Mouse (Mus musculus) CH12.LX (cell line): ENCODE measurements at regions not wholly inside any gene's neighbourhood (a gene's known extent, or its start where the extent isn't known, plus 50 kb on each side); places are given as distances from the start of the nearest gene placed in this dataset.

Experiments
- DNase-seq: peaks from one replicate; pipeline ENCODE4 v3.0.0-alpha.2; 2013; ENCODE audit errors: extremely low read depth
- H3K27ac ChIP-seq: 2 replicates; pipeline ENCODE4 v1.5.1; 2012; ENCODE audit warnings: low read depth, mild to moderate bottlenecking, control low read depth, moderate library complexity; ENCODE audit not compliant: insufficient read depth
- H3K27me3 ChIP-seq: replicated peaks from 2 replicates; pipeline ENCODE3; 2012; ENCODE audit warnings: inconsistent platforms
- H3K36me3 ChIP-seq, 2 experiments: replicated peaks in 1 of 2; 2 replicates each; pipeline versions ENCODE3 to v1.6.1; 2012; ENCODE audit warnings: inconsistent platforms in 1 of 2, low read length in 1 of 2, mild to moderate bottlenecking in 1 of 2, mixed read lengths in 1 of 2, moderate library complexity in 1 of 2; ENCODE audit not compliant: control insufficient read depth in 1 of 2, insufficient read depth in 1 of 2
- H3K4me1 ChIP-seq, 2 experiments: 2 replicates each; pipeline ENCODE4 v1.6.1; 2012; ENCODE audit warnings: inconsistent platforms in 1 of 2, moderate library complexity in 1 of 2; ENCODE audit not compliant: insufficient read depth in 2 of 2, control insufficient read depth in 1 of 2
- H3K4me2 ChIP-seq: 2 replicates; pipeline ENCODE4 v1.6.1; 2012; ENCODE audit warnings: low read depth, mild to moderate bottlenecking, control low read depth; ENCODE audit not compliant: poor library complexity, insufficient read depth, severe bottlenecking
- H3K4me3 ChIP-seq, 3 experiments: fragments of 150-350 bp in 1 of 3; sonication (generic) in 1 of 3; replicated peaks in 1 of 3; 2 replicates each; pipeline versions ENCODE3 to v1.5.1; 2011 to 2012; ENCODE audit warnings: low read depth in 2 of 3, low read length in 2 of 3, mild to moderate bottlenecking in 2 of 3, moderate library complexity in 2 of 3, control low read depth in 1 of 3, improper control_type of control experiment in 1 of 3, inconsistent platforms in 1 of 3, mixed read lengths in 1 of 3; ENCODE audit not compliant: poor library complexity in 1 of 3
- H3K79me2 ChIP-seq: replicated peaks from 2 replicates; pipeline ENCODE4 v1.6.1; 2012; ENCODE audit warnings: mild to moderate bottlenecking, moderate library complexity; ENCODE audit not compliant: control insufficient read depth, poor library complexity, insufficient read depth, severe bottlenecking; ENCODE audit errors: extremely low read depth
- H3K9ac ChIP-seq: 2 replicates; pipeline ENCODE4 v1.6.1; 2012; ENCODE audit warnings: low read depth, mild to moderate bottlenecking, control low read depth, moderate library complexity; ENCODE audit not compliant: insufficient read depth
- H3K9me3 ChIP-seq: replicated peaks from 2 replicates; pipeline ENCODE3; 2012; ENCODE audit warnings: low read length, inconsistent platforms, mixed read lengths
- CHD1 ChIP-seq: IDR thresholded peaks from 2 replicates; pipeline ENCODE4 v1.6.1; 2012; ENCODE audit warnings: low read depth, low read length, improper control_type of control experiment, inconsistent platforms
- CHD2 ChIP-seq: IDR thresholded peaks from 2 replicates; pipeline ENCODE4 v1.6.1; 2011; ENCODE audit warnings: low read length, improper control_type of control experiment
- E2F4 ChIP-seq: IDR thresholded peaks from 2 replicates; pipeline ENCODE4 v1.6.1; 2011; ENCODE audit warnings: low read depth, low read length, improper control_type of control experiment; ENCODE audit not compliant: insufficient replicate concordance
- ELF1 ChIP-seq: IDR thresholded peaks from 2 replicates; pipeline ENCODE4 v1.6.1; 2014; ENCODE audit warnings: low read depth, mild to moderate bottlenecking, inconsistent platforms, low read length, improper control_type of control experiment
- EP300 ChIP-seq: IDR thresholded peaks from 2 replicates; pipeline ENCODE4 v1.6.1; 2011; ENCODE audit warnings: low read length, improper control_type of control experiment
- ETS1 ChIP-seq: conservative IDR thresholded peaks from 2 replicates; pipeline ENCODE4 v1.6.1; 2012; ENCODE audit warnings: low read depth, mild to moderate bottlenecking, inconsistent platforms, low read length, improper control_type of control experiment, moderate library complexity
- GABPA ChIP-seq: IDR thresholded peaks from 2 replicates; pipeline ENCODE4 v1.6.1; 2012; ENCODE audit warnings: low read depth, low read length, improper control_type of control experiment, inconsistent platforms; ENCODE audit not compliant: insufficient replicate concordance
- HCFC1 ChIP-seq: IDR thresholded peaks from 2 replicates; pipeline ENCODE4 v1.6.1; 2012; ENCODE audit warnings: low read depth, mild to moderate bottlenecking, inconsistent platforms, low read length, improper control_type of control experiment
- IRF4 ChIP-seq: IDR thresholded peaks from 2 replicates; pipeline ENCODE4 v1.6.1; 2014; ENCODE audit warnings: low read depth, mild to moderate bottlenecking, inconsistent platforms, low read length, improper control_type of control experiment
- JUN ChIP-seq: IDR thresholded peaks from 2 replicates; pipeline ENCODE4 v1.6.1; 2011; ENCODE audit warnings: low read depth, mild to moderate bottlenecking, low read length, improper control_type of control experiment, moderate library complexity; ENCODE audit not compliant: insufficient read depth
- MAX ChIP-seq: IDR thresholded peaks from 2 replicates; pipeline ENCODE4 v1.6.1; 2011; ENCODE audit warnings: low read length, improper control_type of control experiment
- MXI1 ChIP-seq: IDR thresholded peaks from 2 replicates; pipeline ENCODE4 v1.6.1; 2011; ENCODE audit warnings: mild to moderate bottlenecking, low read depth, low read length, improper control_type of control experiment
- MYC ChIP-seq: IDR thresholded peaks from 2 replicates; pipeline ENCODE4 v1.6.1; 2011; ENCODE audit warnings: low read depth, mild to moderate bottlenecking, improper control_type of control experiment, low read length
- NELFE ChIP-seq: IDR thresholded peaks from 2 replicates; pipeline ENCODE4 v1.6.1; 2011; ENCODE audit warnings: low read depth, low read length, improper control_type of control experiment
- NRF1 ChIP-seq: IDR thresholded peaks from 2 replicates; pipeline ENCODE4 v1.6.1; 2014; ENCODE audit warnings: low read depth, mild to moderate bottlenecking, inconsistent platforms, low read length, improper control_type of control experiment, moderate library complexity
- POLR2A ChIP-seq: IDR thresholded peaks from 2 replicates; pipeline ENCODE4 v1.6.1; 2011; ENCODE audit warnings: low read depth, mild to moderate bottlenecking, improper control_type of control experiment, low read length
- TBP ChIP-seq: conservative IDR thresholded peaks from 2 replicates; pipeline ENCODE4 v1.6.1; 2011; ENCODE audit warnings: low read depth, low read length, improper control_type of control experiment
- TCF12 ChIP-seq: IDR thresholded peaks from 2 replicates; pipeline ENCODE4 v1.6.1; 2014; ENCODE audit warnings: low read depth, mild to moderate bottlenecking, inconsistent platforms, low read length, improper control_type of control experiment
- USF2 ChIP-seq: conservative IDR thresholded peaks from 2 replicates; pipeline ENCODE4 v1.6.1; 2011; ENCODE audit warnings: low read depth, low read length, improper control_type of control experiment
- ZC3H11A ChIP-seq: IDR thresholded peaks from 2 replicates; pipeline ENCODE4 v1.6.1; 2012; ENCODE audit warnings: low read depth, mild to moderate bottlenecking, inconsistent platforms, low read length, improper control_type of control experiment
- ZKSCAN1 ChIP-seq: IDR thresholded peaks from 2 replicates; pipeline ENCODE4 v1.6.1; 2012; ENCODE audit warnings: low read depth, inconsistent platforms, low read length, improper control_type of control experiment, borderline replicate concordance
- ZMIZ1 ChIP-seq: IDR thresholded peaks from 2 replicates; pipeline ENCODE4 v1.6.1; 2012; ENCODE audit warnings: low read depth, mild to moderate bottlenecking, inconsistent platforms, low read length, improper control_type of control experiment
- dilution Hi-C: fragments of 300-500 bp; cut with MboI; formaldehyde crosslinking; loops from 2 replicates; pipeline ENCODE4 v1.14.3; 2020; ENCODE audit warnings: low sequenced_read_pairs; ENCODE audit not compliant: extremely low pct_unique_long_range_greater_than_20kb, extremely low pct_ligation_motif_present
- in situ Hi-C: fragments of 300-500 bp; cut with MboI; formaldehyde crosslinking; loops from 3 replicates; pipeline ENCODE4 v1.14.3; 2019; ENCODE audit warnings: low sequenced_read_pairs, low pct_ligation_motif_present, low pct_unique_long_range_greater_than_20kb, mixed read lengths

GRCm38 (mm10) chr8:113117241-113117640 lies 518.1 kb upstream of the Mon1b start:
- no peak overlapping the region for H3K4me3 ChIP-seq
- no peaks in the 10 kb centered on the region for H3K4me1 ChIP-seq

GRCm38 (mm10) chr8:113125586-113125985 lies 509.8 kb upstream of the Mon1b start:
- H3K36me3 ChIP-seq, result no peaks in the 10 kb centered on the region
- peaks cover 54% of the 10 kb centered on the region for H3K9me3 ChIP-seq
- H3K4me3 ChIP-seq, result no peak overlapping the region
- DNase-seq, result no peak
- H3K27ac ChIP-seq, result no peak overlapping the region
- in situ Hi-C loops, result no loop called here
- H3K4me2 ChIP-seq, result no peak overlapping the region
- dilution Hi-C loops, result no loop called here
- H3K9ac ChIP-seq, result no peak overlapping the region
- H3K4me1 ChIP-seq, result no peaks in the 10 kb centered on the region
- H3K27me3 ChIP-seq, result no peaks in the 10 kb centered on the region
- no peaks in the 10 kb centered on the region for H3K79me2 ChIP-seq
- no peak for TF ChIP-seq TCF12
- no peak for TF ChIP-seq TBP
- TF ChIP-seq JUN, result no peak
- no peak for TF ChIP-seq ELF1
- no peak for TF ChIP-seq MYC
- TF ChIP-seq HCFC1, result no peak
- TF ChIP-seq CHD1, result no peak
- no peak for TF ChIP-seq EP300
- no peak for TF ChIP-seq MXI1
- no peak for TF ChIP-seq IRF4
- no peak for TF ChIP-seq USF2

More at GRCm38 (mm10) chr8:113117241-113117640, 518.1 kb upstream of the Mon1b start:
- H3K36me3 ChIP-seq, result no peaks in the 10 kb centered on the region
- H3K79me2 ChIP-seq, result no peaks in the 10 kb centered on the region
- H3K9me3 ChIP-seq, result peaks cover 50% of the 10 kb centered on the region
- TF ChIP-seq ZC3H11A (no peak), CHD2 (no peak), NELFE (no peak)
- DNase-seq, result no peak
- no peak overlapping the region for H3K27ac ChIP-seq
- dilution Hi-C loops (no loop called here), in situ Hi-C loops (no loop called here)
- no peak overlapping the region for H3K4me2 ChIP-seq
- H3K9ac ChIP-seq, result no peak overlapping the region
- no peaks in the 10 kb centered on the region for H3K27me3 ChIP-seq

GRCm38 (mm10) chr8:113137361-113137760 lies 498.0 kb upstream of the Mon1b start:
- no peaks in the 10 kb centered on the region for H3K27me3 ChIP-seq
- no peak overlapping the region for H3K9ac ChIP-seq
- H3K79me2 ChIP-seq, result no peaks in the 10 kb centered on the region
- TF ChIP-seq JUN, result no peak
- no peak for TF ChIP-seq ZMIZ1
- no peak for TF ChIP-seq MAX
- TF ChIP-seq E2F4, result no peak
- TF ChIP-seq POLR2A, result no peak
- TF ChIP-seq EP300, result no peak
- TF ChIP-seq CHD2, result no peak
- no peak for TF ChIP-seq NRF1
- no peak for TF ChIP-seq ETS1
- TF ChIP-seq NELFE, result no peak
- TF ChIP-seq CHD1, result no peak
- TF ChIP-seq GABPA, result no peak
- no peak for TF ChIP-seq ZKSCAN1
- TF ChIP-seq, all 38 proteins: peak for 0
- H3K36me3 ChIP-seq, result no peaks in the 10 kb centered on the region
- no peak overlapping the region for H3K4me3 ChIP-seq
- H3K9me3 ChIP-seq, result peaks cover 36% of the 10 kb centered on the region
- in situ Hi-C loops (no loop called here), dilution Hi-C loops (no loop called here)
- H3K4me1 ChIP-seq, result no peaks in the 10 kb centered on the region
- no peak for DNase-seq
- no peak overlapping the region for H3K27ac ChIP-seq
- H3K4me2 ChIP-seq, result no peak overlapping the region
